Mouse (Mus musculus) forebrain, embryonic 13.5 days (tissue): ENCODE results near the gene Ppp1r32. TPM values are rescaled to one million over a fixed set of nuclear protein-coding genes. Genes with fewer than 3 reads are reported as not detected.

Experiments
- ATAC-seq: fragments of 200-750 bp; cut with Nextera tagmentation; 2 replicates; pipeline ENCODE4 v1.8.0; 2017
- H3K27ac ChIP-seq: fragments of 300-500 bp; sonication (generic); 2 replicates; pipeline ENCODE4 v1.5.1; 2015; ENCODE audit warnings: inconsistent platforms, mild to moderate bottlenecking, moderate library complexity
- H3K27me3 ChIP-seq: fragments of 300-500 bp; sonication (generic); 2 replicates; pipeline ENCODE4 v1.6.1; 2015; ENCODE audit warnings: mild to moderate bottlenecking, inconsistent platforms
- H3K36me3 ChIP-seq: fragments of 300-500 bp; sonication (generic); 2 replicates; pipeline ENCODE4 v1.6.1; 2015; ENCODE audit warnings: mild to moderate bottlenecking, inconsistent platforms; ENCODE audit not compliant: poor library complexity, severe bottlenecking
- H3K4me1 ChIP-seq: fragments of 300-500 bp; sonication (generic); 2 replicates; pipeline ENCODE4 v1.6.1; 2015; ENCODE audit warnings: inconsistent platforms
- H3K4me2 ChIP-seq: fragments of 300-500 bp; sonication (generic); 2 replicates; pipeline ENCODE4 v1.6.1; 2015; ENCODE audit warnings: inconsistent platforms, mild to moderate bottlenecking, moderate library complexity
- H3K4me3 ChIP-seq: fragments of 300-500 bp; sonication (generic); 2 replicates; pipeline ENCODE4 v1.5.1; 2015; ENCODE audit warnings: mild to moderate bottlenecking, inconsistent platforms
- H3K9ac ChIP-seq: fragments of 300-500 bp; sonication (generic); 2 replicates; pipeline ENCODE4 v1.6.1; 2015; ENCODE audit warnings: mild to moderate bottlenecking, inconsistent platforms
- H3K9me3 ChIP-seq: fragments of 300-500 bp; sonication (generic); replicated peaks from 2 replicates; pipeline ENCODE4 v1.6.1; 2016; ENCODE audit warnings: inconsistent platforms
- WGBS: fragments of 180-500 bp; shearing (Covaris S2); methylation state at CpG from one replicate; pipeline ENCODE4 v1.1.7; 2015; 5-methylcytosine and 5-hydroxymethylcytosine counted together
- polyA plus RNA-seq: library from polyadenylated mRNA; unstranded; fragments of >200 nt; fragmentation: Nextera tagmentation; extraction: Ambion mirVana; gene quantifications from 2 replicates; pipeline ENCODE4 v1.2.1, GENCODE M21; 2015

The Ppp1r32 gene
- 1.5 and 1.9 TPM in 2 replicates for polyA plus RNA-seq

DNA sequence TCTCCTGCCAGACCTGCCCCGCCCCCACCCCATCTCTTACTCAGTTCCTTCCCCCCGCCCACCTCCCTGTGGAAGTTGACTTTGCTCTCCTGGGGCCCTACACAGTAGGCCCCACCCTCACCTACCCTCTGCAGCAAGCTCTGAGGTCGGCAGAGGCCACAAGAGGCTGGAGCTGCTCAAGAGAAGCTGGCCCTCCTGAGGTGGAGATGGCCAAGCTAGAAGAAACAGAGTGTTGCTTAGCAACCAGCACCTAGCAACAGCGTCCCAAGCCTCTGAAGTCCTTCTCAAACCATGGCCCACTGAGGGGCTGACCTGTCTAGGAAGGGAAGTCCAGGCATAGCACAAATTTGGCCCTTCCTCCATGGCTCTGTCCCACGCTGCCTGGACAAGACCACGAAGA is at the start of gene Ppp1r32:
Gene Ppp1r32, minus strand, starts transcription at position 226 of the 400 bp plus-strand sequence.
- Histone ChIP-seq H3K9me3 (no peaks in the 10 kb centered on the region), H3K27me3 (no peaks in the 10 kb centered on the region; the same call in 1 of the 2 replicates), H3K4me2 (no peak within 1 kb of the TSS), H3K4me3 (no peak within 1 kb of the TSS), H3K36me3 (no peaks in the 10 kb centered on the region), H3K4me1 (peaks cover 9% of the 10 kb centered on the region), H3K27ac (no peak within 1 kb of the TSS), H3K9ac (no peak within 1 kb of the TSS)
- WGBS = 20% methylated on average over 6 of the region's 6 CpGs
- peak; percentile 68 for ATAC-seq

DNA sequence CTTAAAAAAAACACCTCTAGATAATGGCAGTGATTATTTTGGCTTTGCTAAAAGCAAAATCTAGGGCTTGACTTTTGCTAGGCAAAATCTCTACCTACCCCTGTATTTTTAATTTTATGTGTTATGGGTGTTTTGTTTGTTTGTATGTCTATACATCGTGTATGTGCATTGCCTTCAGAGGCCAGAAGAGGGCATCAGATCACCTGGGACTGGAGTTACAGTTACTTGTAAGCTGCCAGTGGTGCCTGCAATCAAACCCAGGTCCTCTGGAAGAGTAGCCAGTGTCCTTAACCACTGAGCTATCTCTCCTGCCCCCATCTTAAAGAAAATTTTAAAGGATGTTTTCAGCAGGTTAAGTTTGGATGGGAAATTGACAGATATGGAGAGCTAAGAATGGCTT is 47.4 kb upstream of the Ppp1r32 start:
- peaks cover 65% of the 10 kb centered on the region for H3K36me3 ChIP-seq
- ATAC-seq = no peak
- H3K4me2 ChIP-seq = no peak overlapping the region
- WGBS = 89% methylated on average over 1 of the region's 1 CpGs
- H3K27me3 ChIP-seq = no peaks in the 10 kb centered on the region
- no peak overlapping the region for H3K27ac ChIP-seq
- peaks cover 21% of the 10 kb centered on the region for H3K4me1 ChIP-seq
- H3K9me3 ChIP-seq = no peaks in the 10 kb centered on the region
- H3K4me3 ChIP-seq = no peak overlapping the region
- no peak overlapping the region for H3K9ac ChIP-seq

DNA sequence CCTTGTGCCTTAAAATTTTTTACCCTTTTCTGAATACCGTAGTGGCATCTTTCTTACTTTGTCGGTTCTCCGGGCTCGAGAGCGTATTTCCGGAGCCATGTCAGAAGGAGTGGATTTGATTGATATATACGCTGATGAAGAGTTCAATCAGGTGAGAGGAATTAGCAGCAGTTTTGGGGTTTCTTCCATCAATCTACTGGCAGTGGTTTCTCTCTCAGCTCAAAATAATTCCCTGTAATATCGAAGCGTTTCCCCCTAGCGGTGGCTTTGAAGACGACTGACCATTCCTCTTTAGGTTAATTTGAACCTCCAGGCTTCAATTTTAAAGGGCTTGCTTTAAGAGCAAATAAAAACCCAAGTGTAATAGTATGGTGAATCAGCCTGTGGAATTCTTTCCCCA is 43.2 kb upstream of the Ppp1r32 start, which contains the start of gene Sdhaf2:
Gene Sdhaf2, minus strand, starts transcription at position 233 of the 400 bp plus-strand sequence.
- Histone ChIP-seq H3K4me3 (peak within 1 kb of the TSS; percentile 98), H3K4me1 (peaks cover 35% of the 10 kb centered on the region), H3K4me2 (peak within 1 kb of the TSS; percentile 79), H3K9ac (peak within 1 kb of the TSS; percentile 99), H3K9me3 (no peaks in the 10 kb centered on the region), H3K36me3 (peaks cover 29% of the 10 kb centered on the region), H3K27ac (peak within 1 kb of the TSS; percentile 98), H3K27me3 (no peaks in the 10 kb centered on the region)
- no peak for ATAC-seq
- WGBS = under 1% methylated on average over 11 of the region's 11 CpGs

DNA sequence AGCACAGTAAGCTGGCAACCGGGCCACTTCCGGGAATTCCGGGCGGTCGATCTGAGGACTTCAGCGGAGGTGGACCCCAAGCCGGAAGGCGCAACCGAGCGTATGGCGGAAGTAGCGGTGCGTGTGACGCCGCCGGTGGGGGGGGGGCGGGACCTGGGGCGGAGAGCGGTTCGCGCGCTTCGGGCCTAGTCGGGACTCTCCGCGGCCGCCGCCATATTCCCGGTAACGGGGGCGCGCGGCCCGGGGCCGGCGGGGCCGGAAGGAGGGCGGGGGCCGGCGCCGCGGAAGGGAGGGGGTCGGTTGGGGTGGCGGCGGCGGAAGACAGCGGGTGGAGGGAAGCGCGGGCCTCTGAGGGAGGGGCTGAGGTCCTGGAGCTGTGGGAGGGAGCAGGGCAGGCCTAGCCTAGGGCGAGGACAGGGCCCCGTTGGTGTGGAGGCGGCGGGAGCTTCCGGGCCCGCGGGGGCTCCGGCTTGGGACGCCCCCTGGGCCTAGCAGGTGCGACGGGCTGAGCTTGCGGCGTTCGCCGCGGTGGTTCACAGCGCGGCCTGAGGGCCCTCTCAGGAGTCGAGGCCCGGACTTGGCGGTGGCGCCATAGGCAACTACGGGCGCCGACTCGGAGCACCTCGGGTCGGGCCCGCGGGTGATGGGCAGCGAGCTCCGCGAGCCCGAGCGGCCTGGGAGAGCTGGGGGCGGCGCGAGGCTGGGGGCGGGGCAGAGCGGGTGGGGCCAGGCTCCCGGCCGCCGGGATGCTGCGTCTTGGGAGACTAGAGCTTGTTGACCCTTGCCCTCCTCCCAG is 42.6 kb upstream of the Ppp1r32 start, which contains the start of gene Cpsf7:
Gene Cpsf7, plus strand, starts transcription at position 161 of the 796 bp plus-strand sequence.
- peak; percentile 95 for ATAC-seq
- H3K36me3 ChIP-seq = peaks cover 23% of the 10 kb centered on the region
- H3K4me3 ChIP-seq = peak within 1 kb of the TSS; percentile 98
- H3K27me3 ChIP-seq = no peaks in the 10 kb centered on the region
- H3K9me3 ChIP-seq = no peaks in the 10 kb centered on the region
- WGBS = under 1% methylated on average over 45 of the region's 93 CpGs
- peak within 1 kb of the TSS; percentile 98 for H3K27ac ChIP-seq
- peaks cover 35% of the 10 kb centered on the region for H3K4me1 ChIP-seq
- peak within 1 kb of the TSS; percentile 79 for H3K4me2 ChIP-seq
- peak within 1 kb of the TSS; percentile 99 for H3K9ac ChIP-seq

GRCm38 (mm10) chr19:10524784-10525105 is 42.0 kb upstream of the Ppp1r32 start:
- 1% methylated on average over 19 of the region's 19 CpGs for WGBS
- Histone ChIP-seq H3K4me2 (peak overlapping the region; percentile 79), H3K9ac (peak overlapping the region; percentile 99), H3K4me3 (peak overlapping the region; percentile 98), H3K4me1 (peaks cover 35% of the 10 kb centered on the region), H3K27me3 (no peaks in the 10 kb centered on the region), H3K9me3 (no peaks in the 10 kb centered on the region), H3K36me3 (peaks cover 17% of the 10 kb centered on the region), H3K27ac (peak overlapping the region; percentile 98)
- ATAC-seq = no peak

- Histone ChIP-seq H3K36me3 (peaks cover 9% of the 10 kb centered on the region), H3K27me3 (no peaks in the 10 kb centered on the region), H3K4me3 (peak overlapping the region; percentile 98), H3K4me1 (peaks cover 35% of the 10 kb centered on the region), H3K9me3 (no peaks in the 10 kb centered on the region), H3K4me2 (peak overlapping the region; percentile 29; the same call in 1 of the 2 replicates), H3K27ac (no peak overlapping the region), H3K9ac (0 out of 2 replicates have a peak overlapping the region, but pooled peaks have one; percentile 6)
- 90% methylated on average over 5 of the region's 5 CpGs for WGBS
- ATAC-seq = no peak
Measured at GRCm38 (mm10) chr19:10523483-10524080, 40.9 kb upstream of the Ppp1r32 start.

DNA sequence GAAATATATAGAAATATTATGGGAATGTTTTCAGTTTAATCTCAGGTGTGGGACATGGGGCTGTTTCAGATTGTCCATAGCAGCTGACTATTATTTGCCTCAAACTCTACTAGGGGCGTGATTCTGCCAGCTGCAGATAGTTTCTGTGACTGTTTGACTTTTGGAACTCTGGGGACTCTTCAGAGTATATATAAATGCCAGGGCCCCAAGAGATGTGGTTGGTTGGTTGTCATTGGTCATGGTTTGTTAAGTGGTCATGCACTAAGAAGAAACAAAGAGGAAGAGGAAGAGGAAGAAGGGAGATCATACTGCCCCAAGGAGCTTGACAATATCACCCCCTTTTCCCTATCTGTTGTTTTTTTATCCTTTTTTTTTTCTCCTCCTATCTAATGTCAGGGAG is 39.2 kb upstream of the Ppp1r32 start:
- Histone ChIP-seq H3K4me2 (no peak overlapping the region), H3K4me3 (no peak overlapping the region), H3K36me3 (peaks cover 6% of the 10 kb centered on the region), H3K9me3 (no peaks in the 10 kb centered on the region), H3K4me1 (peaks cover 24% of the 10 kb centered on the region), H3K27me3 (no peaks in the 10 kb centered on the region), H3K27ac (no peak overlapping the region), H3K9ac (no peak overlapping the region)
- WGBS = 76% methylated on average over 1 of the region's 1 CpGs
- ATAC-seq = no peak

DNA sequence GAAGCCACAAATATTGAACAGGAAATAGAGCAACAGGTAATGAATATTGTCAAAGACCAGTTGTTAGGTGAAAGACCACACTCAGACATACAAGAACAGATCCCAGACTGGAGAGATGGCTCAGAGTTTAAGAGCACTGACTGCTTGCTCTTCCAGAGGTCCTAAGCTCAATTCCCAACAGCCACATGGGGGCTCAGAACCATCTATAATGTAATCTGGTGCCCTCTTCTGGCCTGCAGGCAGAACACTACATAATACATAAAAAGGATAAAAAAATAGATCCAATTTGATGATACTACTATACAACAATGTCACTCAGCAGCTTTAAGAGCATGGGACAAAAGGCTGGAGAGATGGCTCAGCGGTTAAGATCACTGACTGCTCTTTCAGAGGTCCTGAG is 37.6 kb upstream of the Ppp1r32 start:
- Histone ChIP-seq H3K4me2 (no peak overlapping the region), H3K27me3 (no peaks in the 10 kb centered on the region), H3K4me3 (no peak overlapping the region), H3K9me3 (no peaks in the 10 kb centered on the region), H3K36me3 (peaks cover 21% of the 10 kb centered on the region), H3K9ac (no peak overlapping the region), H3K4me1 (peaks cover 14% of the 10 kb centered on the region), H3K27ac (no peak overlapping the region)
- WGBS = 39% methylated on average over 1 of the region's 1 CpGs
- ATAC-seq = no peak

DNA sequence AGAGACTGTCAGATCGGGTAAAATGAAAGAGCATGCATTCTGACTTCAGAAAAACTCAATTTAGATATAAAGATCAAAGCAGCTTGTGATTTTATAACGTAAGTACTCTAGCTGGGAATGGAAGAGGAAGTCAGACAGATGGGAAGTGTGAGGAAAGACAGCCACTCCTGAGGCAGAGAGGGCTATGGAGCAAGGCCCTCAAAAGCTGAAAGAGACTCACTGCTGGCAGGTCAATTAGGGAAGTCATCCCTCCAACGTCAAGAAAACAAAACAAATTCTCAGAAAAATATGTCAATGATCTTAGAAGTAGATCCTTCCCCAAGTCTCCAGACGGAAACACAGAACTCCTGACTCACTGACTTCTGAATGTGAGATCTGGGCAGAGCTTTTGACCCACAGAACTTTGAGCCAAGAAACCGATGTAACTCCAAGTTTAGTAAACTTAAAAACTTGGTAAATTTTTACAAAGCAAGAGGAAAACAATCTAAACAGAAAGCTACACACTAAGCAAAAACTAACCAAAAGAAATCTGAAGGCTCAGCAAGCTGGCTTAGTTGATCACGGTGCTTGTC is 28.1 kb upstream of the Ppp1r32 start:
- H3K27ac ChIP-seq = no peak overlapping the region
- no peak for ATAC-seq
- no peaks in the 10 kb centered on the region for H3K27me3 ChIP-seq
- no peaks in the 10 kb centered on the region for H3K9me3 ChIP-seq
- H3K4me1 ChIP-seq = no peaks in the 10 kb centered on the region
- no peak overlapping the region for H3K9ac ChIP-seq
- 87% methylated on average over 6 of the region's 6 CpGs for WGBS
- H3K36me3 ChIP-seq = peaks cover 43% of the 10 kb centered on the region
- H3K4me2 ChIP-seq = no peak overlapping the region
- no peak overlapping the region for H3K4me3 ChIP-seq

- Histone ChIP-seq H3K4me1 (no peaks in the 10 kb centered on the region), H3K9me3 (no peaks in the 10 kb centered on the region), H3K27ac (no peak overlapping the region), H3K4me2 (no peak overlapping the region), H3K4me3 (no peak overlapping the region), H3K9ac (no peak overlapping the region), H3K36me3 (peaks cover 61% of the 10 kb centered on the region), H3K27me3 (no peaks in the 10 kb centered on the region)
- peak; percentile 73; the same call in 1 of the 2 replicates for ATAC-seq
- under 1% methylated on average over 4 of the region's 4 CpGs for WGBS
Measured at GRCm38 (mm10) chr19:10502571-10502970, 19.8 kb upstream of the Ppp1r32 start.

DNA sequence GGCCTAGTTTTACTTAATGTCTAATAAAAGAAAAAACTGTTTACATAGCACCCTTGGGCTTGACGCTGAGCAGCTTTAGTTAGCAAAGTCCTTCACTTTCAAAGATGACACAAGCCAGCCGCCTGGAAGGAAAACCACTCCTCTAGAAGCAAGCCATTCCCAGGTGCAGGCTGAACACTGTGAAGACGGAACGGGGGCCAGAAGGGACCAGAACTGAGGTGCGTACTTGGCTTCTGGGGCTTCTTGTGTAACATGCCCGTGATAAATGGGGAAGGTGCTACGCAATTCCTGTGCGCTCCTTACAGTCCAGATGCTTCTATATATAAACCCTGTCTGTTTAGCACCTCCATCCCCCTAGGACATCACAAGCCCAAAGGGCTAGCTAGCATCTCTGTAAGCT is 17.9 kb upstream of the Ppp1r32 start:
- no peak for ATAC-seq
- no peaks in the 10 kb centered on the region for H3K9me3 ChIP-seq
- no peak overlapping the region for H3K9ac ChIP-seq
- H3K27me3 ChIP-seq = no peaks in the 10 kb centered on the region
- peaks cover 47% of the 10 kb centered on the region for H3K36me3 ChIP-seq
- no peak overlapping the region for H3K4me2 ChIP-seq
- H3K4me3 ChIP-seq = no peak overlapping the region
- H3K27ac ChIP-seq = no peak overlapping the region
- WGBS = 97% methylated on average over 8 of the region's 8 CpGs
- H3K4me1 ChIP-seq = no peaks in the 10 kb centered on the region

DNA sequence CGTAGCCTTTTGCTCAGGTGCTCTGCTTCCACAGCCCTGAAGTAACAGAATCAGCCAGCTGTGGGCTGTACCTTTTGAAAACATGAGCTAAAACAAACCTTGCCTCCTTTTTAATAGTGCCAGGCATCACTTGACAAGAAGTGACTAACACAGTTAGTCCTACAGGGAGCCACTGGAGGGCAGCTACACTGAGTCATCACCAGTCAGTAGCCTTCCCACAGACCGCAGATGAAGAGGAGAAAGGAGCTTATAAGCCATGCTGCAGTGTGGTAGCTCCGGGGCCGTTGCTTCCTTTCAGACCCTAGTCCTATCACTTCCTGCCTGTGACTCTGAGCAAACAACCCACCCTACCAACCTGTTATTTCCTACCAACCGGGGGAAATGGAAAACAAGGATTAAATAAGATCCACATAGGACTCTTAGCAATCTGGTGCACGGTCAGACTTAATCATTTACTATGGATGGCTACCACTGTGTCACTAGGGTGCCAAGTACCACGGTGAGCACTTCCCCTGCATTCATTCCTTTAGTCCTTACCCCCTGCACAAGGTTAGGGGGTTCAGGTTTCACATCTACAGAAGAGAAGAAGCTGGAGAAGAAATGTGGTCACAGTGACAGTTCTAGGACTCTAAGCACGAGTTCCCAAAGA is 14.9 kb upstream of the Ppp1r32 start:
- Histone ChIP-seq H3K9me3 (no peaks in the 10 kb centered on the region), H3K27me3 (no peaks in the 10 kb centered on the region), H3K4me1 (no peaks in the 10 kb centered on the region), H3K4me2 (no peak overlapping the region), H3K36me3 (peaks cover 31% of the 10 kb centered on the region), H3K9ac (no peak overlapping the region), H3K27ac (no peak overlapping the region), H3K4me3 (no peak overlapping the region)
- WGBS = 67% methylated on average over 8 of the region's 8 CpGs
- no peak for ATAC-seq
